Mouse (Mus musculus): Measurements from ENCODE around the gene A230050P20Rik.
"Not testable (repeated sequence)": the region's sequence is repeated elsewhere in the genome, so short reads cannot be mapped to it uniquely, and the experiment has no call there.

The A230050P20Rik gene

GRCm38 (mm10) chr9:20868448-20869001, at the start of gene A230050P20Rik:
Gene A230050P20Rik, plus strand, starts transcription at chr9:20868642.
- in situ Hi-C loops (cut with MboI; ENCODE audit: low pct_unique_long_range_greater_than_20kb in 1 of 2, low sequenced_read_pairs in 2 of 2, unreplicated experiment in 1 of 2): no loop called here

- in situ Hi-C loops (cut with MboI; ENCODE audit: low pct_unique_long_range_greater_than_20kb in 1 of 2, low sequenced_read_pairs in 2 of 2, unreplicated experiment in 1 of 2): no loop called here
These were observed 48.4 kb upstream of the A230050P20Rik start for GRCm38 (mm10) chr9:20820001-20820400.

GRCm38 (mm10) chr9:20822821-20823220, 45.6 kb upstream of the A230050P20Rik start:
- in situ Hi-C loops (cut with MboI; ENCODE audit: low pct_unique_long_range_greater_than_20kb in 1 of 2, low sequenced_read_pairs in 2 of 2, unreplicated experiment in 1 of 2): no loop called here

- in situ Hi-C loops (cut with MboI; ENCODE audit: low pct_unique_long_range_greater_than_20kb in 1 of 2, low sequenced_read_pairs in 2 of 2, unreplicated experiment in 1 of 2): no loop called here
These were observed 42.7 kb upstream of the A230050P20Rik start for GRCm38 (mm10) chr9:20825781-20826180.

GRCm38 (mm10) chr9:20828127-20828526, 40.3 kb upstream of the A230050P20Rik start:
- in situ Hi-C loops (cut with MboI; ENCODE audit: low pct_unique_long_range_greater_than_20kb in 1 of 2, low sequenced_read_pairs in 2 of 2, unreplicated experiment in 1 of 2): no loop called here

- in situ Hi-C loops (cut with MboI; ENCODE audit: low pct_unique_long_range_greater_than_20kb in 1 of 2, low sequenced_read_pairs in 2 of 2, unreplicated experiment in 1 of 2): loop anchor here in 1 of 2 experiments (5.0 kb wide), 1 partner anchor 89 kb away; no protein-coding TSS in a partner anchor
These were observed 37.4 kb upstream of the A230050P20Rik start for GRCm38 (mm10) chr9:20830901-20831643.

GRCm38 (mm10) chr9:20834881-20835280, 33.6 kb upstream of the A230050P20Rik start:
- in situ Hi-C loops (cut with MboI; ENCODE audit: low pct_unique_long_range_greater_than_20kb in 1 of 2, low sequenced_read_pairs in 2 of 2, unreplicated experiment in 1 of 2): loop anchor here in 1 of 2 experiments (5.0 kb wide), 1 partner anchor 93 kb away; no protein-coding TSS in a partner anchor

GRCm38 (mm10) chr9:20835431-20835954, 32.9 kb upstream of the A230050P20Rik start:
- in situ Hi-C loops (cut with MboI; ENCODE audit: low pct_unique_long_range_greater_than_20kb in 1 of 2, low sequenced_read_pairs in 2 of 2, unreplicated experiment in 1 of 2): not testable (repeated sequence)

- in situ Hi-C loops (cut with MboI; ENCODE audit: low pct_unique_long_range_greater_than_20kb in 1 of 2, low sequenced_read_pairs in 2 of 2, unreplicated experiment in 1 of 2): no loop called here
These were observed 31.1 kb upstream of the A230050P20Rik start for GRCm38 (mm10) chr9:20837184-20837947.

- in situ Hi-C loops (cut with MboI; ENCODE audit: low pct_unique_long_range_greater_than_20kb in 1 of 2, low sequenced_read_pairs in 2 of 2, unreplicated experiment in 1 of 2): no loop called here
These were observed 29.5 kb upstream of the A230050P20Rik start for GRCm38 (mm10) chr9:20838931-20839330.

- in situ Hi-C loops (cut with MboI; ENCODE audit: low pct_unique_long_range_greater_than_20kb in 1 of 2, low sequenced_read_pairs in 2 of 2, unreplicated experiment in 1 of 2): no loop called here
These were observed 26.2 kb upstream of the A230050P20Rik start for GRCm38 (mm10) chr9:20842211-20842610.

- in situ Hi-C loops (cut with MboI; ENCODE audit: low pct_unique_long_range_greater_than_20kb in 1 of 2, low sequenced_read_pairs in 2 of 2, unreplicated experiment in 1 of 2): no loop called here
These were observed 25.8 kb upstream of the A230050P20Rik start for GRCm38 (mm10) chr9:20842670-20843069.

- in situ Hi-C loops (cut with MboI; ENCODE audit: low pct_unique_long_range_greater_than_20kb in 1 of 2, low sequenced_read_pairs in 2 of 2, unreplicated experiment in 1 of 2): no loop called here
These were observed 18.3 kb upstream of the A230050P20Rik start for GRCm38 (mm10) chr9:20850179-20850578.

- in situ Hi-C loops (cut with MboI; ENCODE audit: low pct_unique_long_range_greater_than_20kb in 1 of 2, low sequenced_read_pairs in 2 of 2, unreplicated experiment in 1 of 2): no loop called here
These were observed 11.3 kb upstream of the A230050P20Rik start for GRCm38 (mm10) chr9:20857131-20857530.

GRCm38 (mm10) chr9:20859926-20860325, 8.5 kb upstream of the A230050P20Rik start:
- in situ Hi-C loops (cut with MboI; ENCODE audit: low pct_unique_long_range_greater_than_20kb in 1 of 2, low sequenced_read_pairs in 2 of 2, unreplicated experiment in 1 of 2): no loop called here

GRCm38 (mm10) chr9:20861821-20862220, 6.6 kb upstream of the A230050P20Rik start:
- in situ Hi-C loops (cut with MboI; ENCODE audit: low pct_unique_long_range_greater_than_20kb in 1 of 2, low sequenced_read_pairs in 2 of 2, unreplicated experiment in 1 of 2): no loop called here

- in situ Hi-C loops (cut with MboI; ENCODE audit: low pct_unique_long_range_greater_than_20kb in 1 of 2, low sequenced_read_pairs in 2 of 2, unreplicated experiment in 1 of 2): no loop called here
These were observed 6.2 kb upstream of the A230050P20Rik start for GRCm38 (mm10) chr9:20862225-20862624.

GRCm38 (mm10) chr9:20866879-20867278, 1.6 kb upstream of the A230050P20Rik start:
- in situ Hi-C loops (cut with MboI; ENCODE audit: low pct_unique_long_range_greater_than_20kb in 1 of 2, low sequenced_read_pairs in 2 of 2, unreplicated experiment in 1 of 2): no loop called here

- in situ Hi-C loops (cut with MboI; ENCODE audit: low pct_unique_long_range_greater_than_20kb in 1 of 2, low sequenced_read_pairs in 2 of 2, unreplicated experiment in 1 of 2): no loop called here
These were observed 804 bp downstream of the A230050P20Rik start for GRCm38 (mm10) chr9:20869246-20869645.
